Mouse (Mus musculus) liver, embryonic 15.5 days (tissue): ENCODE measurements around the gene Meiob. TPM values are rescaled to one million over a fixed set of nuclear protein-coding genes. Genes with fewer than 3 reads are reported as not detected.

Experiments
- ATAC-seq: fragments of 200-750 bp; cut with Nextera tagmentation; 2 replicates; pipeline ENCODE4 v1.8.0; 2017; ENCODE audit warnings: moderate number of reproducible peaks, mild to moderate bottlenecking, moderate library complexity; ENCODE audit not compliant: insufficient read depth
- H3K27ac ChIP-seq: fragments of 300-500 bp; sonication (generic); replicated peaks from 2 replicates; pipeline ENCODE4 v1.5.1; 2015; ENCODE audit warnings: mild to moderate bottlenecking, inconsistent platforms
- H3K27me3 ChIP-seq: fragments of 300-500 bp; sonication (generic); 2 replicates; pipeline ENCODE4 v1.6.1; 2015; ENCODE audit warnings: mild to moderate bottlenecking, inconsistent platforms
- H3K36me3 ChIP-seq: fragments of 300-500 bp; sonication (generic); replicated peaks from 2 replicates; pipeline ENCODE4 v1.6.1; 2015; ENCODE audit warnings: moderate library complexity, mild to moderate bottlenecking, inconsistent platforms
- H3K4me1 ChIP-seq: fragments of 300-500 bp; sonication (generic); replicated peaks from 2 replicates; pipeline ENCODE4 v1.6.1; 2015; ENCODE audit warnings: inconsistent platforms
- H3K4me2 ChIP-seq: fragments of 300-500 bp; sonication (generic); 2 replicates; pipeline ENCODE4 v1.6.1; 2015; ENCODE audit warnings: moderate library complexity, mild to moderate bottlenecking, inconsistent platforms
- H3K4me3 ChIP-seq: fragments of 300-500 bp; sonication (generic); replicated peaks from 2 replicates; pipeline ENCODE4 v1.5.1; 2015; ENCODE audit warnings: mild to moderate bottlenecking, inconsistent platforms
- H3K9ac ChIP-seq: fragments of 300-500 bp; sonication (generic); 2 replicates; pipeline ENCODE4 v1.6.1; 2015; ENCODE audit warnings: moderate library complexity, mild to moderate bottlenecking, inconsistent platforms
- H3K9me3 ChIP-seq: fragments of 300-500 bp; sonication (generic); replicated peaks from 2 replicates; pipeline ENCODE4 v1.6.1; 2016; ENCODE audit warnings: inconsistent platforms
- WGBS: fragments of 180-500 bp; shearing (Covaris S2); methylation state at CpG from one replicate; pipeline ENCODE4 v1.1.7; 2015; ENCODE audit warnings: mixed read lengths; ENCODE audit not compliant: insufficient replicate concordance; 5-methylcytosine and 5-hydroxymethylcytosine counted together
- polyA plus RNA-seq: library from polyadenylated mRNA; unstranded; fragments of >200 nt; fragmentation: Nextera tagmentation; extraction: Ambion mirVana; gene quantifications from 2 replicates; pipeline ENCODE4 v1.2.1, GENCODE M21; 2015

Gene Meiob
- polyA plus RNA-seq, 1 experiment from 2014 or later, result 0.54 TPM

- H3K4me2 ChIP-seq, result peak overlapping the region; percentile 84
- peak overlapping the region; percentile 96 for H3K4me3 ChIP-seq
- H3K27ac ChIP-seq, result peak overlapping the region; percentile 94
- no peak for ATAC-seq
- WGBS, result 55% methylated on average over 18 of the region's 18 CpGs
- peak overlapping the region; percentile 96 for H3K9ac ChIP-seq
- H3K36me3 ChIP-seq, result peaks cover 75% of the 10 kb centered on the region
- H3K4me1 ChIP-seq, result peaks cover 67% of the 10 kb centered on the region
- H3K9me3 ChIP-seq, result no peaks in the 10 kb centered on the region
- no peaks in the 10 kb centered on the region for H3K27me3 ChIP-seq
Measured at GRCm38 (mm10) chr17:24887291-24888080, 83.4 kb downstream of the Meiob start.

GRCm38 (mm10) chr17:24888862-24889261 lies 84.8 kb downstream of the Meiob start:
- 81% methylated on average over 3 of the region's 3 CpGs for WGBS
- H3K4me1 ChIP-seq, result peaks cover 70% of the 10 kb centered on the region
- H3K9me3 ChIP-seq, result no peaks in the 10 kb centered on the region
- peak overlapping the region; percentile 84 for H3K4me2 ChIP-seq
- ATAC-seq, result no peak
- H3K9ac ChIP-seq, result no peak overlapping the region
- H3K36me3 ChIP-seq, result peaks cover 75% of the 10 kb centered on the region
- no peaks in the 10 kb centered on the region for H3K27me3 ChIP-seq
- H3K27ac ChIP-seq, result peak overlapping the region; percentile 94; the same call in 1 of the 2 replicates
- 0 out of 2 replicates have a peak overlapping the region, but pooled peaks have one; percentile 96 for H3K4me3 ChIP-seq

Other genes starting within 250 kb of the Meiob start
- gene Tsc2, start 171.7 kb upstream of the Meiob start, polyA plus RNA-seq, result 18.8 and 21.4 TPM in 2 replicates
- 5.8 and 6.4 TPM in 2 replicates for gene Nthl1, start 171.6 kb upstream of the Meiob start, polyA plus RNA-seq
- 10.8 and 13.8 TPM in 2 replicates for gene Slc9a3r2, start 154.0 kb upstream of the Meiob start, polyA plus RNA-seq
- 0.30 TPM in 1 of 2 replicates, not detected in the other for gene Npw, start 145.8 kb upstream of the Meiob start, polyA plus RNA-seq
- gene Zfp598, start 134.6 kb upstream of the Meiob start, polyA plus RNA-seq, result 9.9 and 12.5 TPM in 2 replicates
- gene Syngr3, start 114.3 kb upstream of the Meiob start, polyA plus RNA-seq, result 0.07 and 0.16 TPM in 2 replicates
- 22.8 and 25.2 TPM in 2 replicates for gene Gfer, start 108.1 kb upstream of the Meiob start, polyA plus RNA-seq
- gene Noxo1, start 108.1 kb upstream of the Meiob start, polyA plus RNA-seq, result 0.14 and 0.16 TPM in 2 replicates
- 35.0 and 40.6 TPM in 2 replicates for gene Tbl3, start 96.6 kb upstream of the Meiob start, polyA plus RNA-seq
- gene Rnf151, start 86.2 kb upstream of the Meiob start, polyA plus RNA-seq, result not detected in 2 replicates
- gene Rps2, start 86.2 kb upstream of the Meiob start, polyA plus RNA-seq, result 1,043 and 1,068 TPM in 2 replicates
- gene Ndufb10, start 79.8 kb upstream of the Meiob start, polyA plus RNA-seq, result 160 and 162 TPM in 2 replicates
- 0.09 and 0.15 TPM in 2 replicates for gene Rpl3l, start 76.5 kb upstream of the Meiob start, polyA plus RNA-seq
- gene Msrb1, start 67.6 kb upstream of the Meiob start, polyA plus RNA-seq, result 31.1 and 32.9 TPM in 2 replicates
- 0.07 TPM in 1 of 2 replicates, not detected in the other for gene Hs3st6, start 51.3 kb upstream of the Meiob start, polyA plus RNA-seq
- gene Hagh, start 35.9 kb downstream of the Meiob start, polyA plus RNA-seq, result 117 and 135 TPM in 2 replicates
- gene Fahd1, start 46.1 kb downstream of the Meiob start, polyA plus RNA-seq, result 41.1 and 44.2 TPM in 2 replicates
- 9.6 and 11.5 TPM in 2 replicates for gene Igfals, start 61.7 kb downstream of the Meiob start, polyA plus RNA-seq
- 68.1 and 73.5 TPM in 2 replicates for gene Nubp2, start 82.1 kb downstream of the Meiob start, polyA plus RNA-seq
- gene Spsb3, start 82.4 kb downstream of the Meiob start, polyA plus RNA-seq, result 45.2 and 48.4 TPM in 2 replicates
- gene Eme2, start 90.8 kb downstream of the Meiob start, polyA plus RNA-seq, result 11.5 and 13.0 TPM in 2 replicates
- 52.3 and 52.8 TPM in 2 replicates for gene Mrps34, start 90.8 kb downstream of the Meiob start, polyA plus RNA-seq
- 53.4 and 60.1 TPM in 2 replicates for gene Nme3, start 92.2 kb downstream of the Meiob start, polyA plus RNA-seq
- gene Mapk8ip3, start 132.7 kb downstream of the Meiob start, polyA plus RNA-seq, result 8.3 and 10.0 TPM in 2 replicates
- gene Jpt2, start 156.4 kb downstream of the Meiob start, polyA plus RNA-seq, result 60.0 and 62.4 TPM in 2 replicates
- 2.9 and 4.3 TPM in 2 replicates for gene Cramp1l, start 211.5 kb downstream of the Meiob start, polyA plus RNA-seq
- gene Ift140, start 211.8 kb downstream of the Meiob start, polyA plus RNA-seq, result 139 and 156 TPM in 2 replicates